ENCODE assay signal across 9 mouse cellular contexts in the genomic region with DNA sequence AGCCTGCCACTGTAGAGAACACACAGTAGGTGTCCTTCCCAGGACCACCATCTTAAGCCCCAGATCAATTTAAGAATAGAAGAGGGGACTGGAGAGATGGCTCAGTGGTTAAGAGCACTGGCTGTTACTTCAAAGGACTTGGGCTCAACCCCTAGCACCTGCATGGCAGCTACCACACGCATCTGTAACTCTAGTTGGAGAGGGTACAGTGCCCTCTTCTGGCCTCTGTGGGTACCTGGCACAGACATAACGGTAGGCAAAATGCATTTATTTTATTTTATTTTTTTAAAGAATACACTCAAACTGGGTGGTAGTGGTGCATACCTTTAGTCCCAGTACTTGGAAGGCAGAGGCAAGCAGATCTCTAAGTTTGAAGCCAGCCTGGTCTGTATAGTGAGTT.
DNase-seq lines count a peak whose midpoint lies in the region; ATAC-seq and TF ChIP-seq lines count a peak whose summit lies in the region.
"Had no signal": no experiment of that assay in that cellular context is flagged by ENCODE, and none has a peak within 500 bp of the region (broad histone marks: within the 10 kb centered on the region; RNA-seq: fewer than 3 reads in every experiment).

No protein-coding gene starts in this region.

- 35% methylated on average over 2 of the region's 2 CpGs for WGBS in hindbrain, embryonic 13.5 days

- no peak overlapping the region for H3K4me2 ChIP-seq in hindbrain, embryonic 13.5 days
- H3K4me2 ChIP-seq: heart, embryonic 15.5 days; stomach, embryonic 15.5 days had no signal

- peak; percentile 39 for DNase-seq in kidney, adult 9 months
- DNase-seq in kidney, postnatal 14 days: no peak
- peak; percentile 72 for DNase-seq in CD4-positive, CD25-positive, alpha-beta regulatory T cell, adult 2 months (ENCODE audit: low read depth, low spot score)
- DNase-seq in Patski (ENCODE audit: low read depth, low spot score): no peak
- DNase-seq in kidney, postnatal 10 days: peak; percentile 35
- no peak for DNase-seq in urinary bladder, adult 2 months (ENCODE audit: low spot score)

- H3K9ac ChIP-seq in hindbrain, embryonic 13.5 days: no peak overlapping the region
- H3K9ac ChIP-seq: heart, embryonic 15.5 days; stomach, embryonic 15.5 days had no signal

- H3K27ac ChIP-seq in hindbrain, embryonic 13.5 days: no peak overlapping the region
- H3K27ac ChIP-seq: heart, embryonic 15.5 days; stomach, embryonic 15.5 days had no signal

- no peaks in the 10 kb centered on the region for H3K27me3 ChIP-seq in Patski
- 0 out of 2 replicates have a peak, but pooled peaks cover 8% of the 10 kb centered on the region for H3K27me3 ChIP-seq in hindbrain, embryonic 13.5 days

- TF ChIP-seq CTCF in Patski (IDR thresholded peaks at IDR 0.05): peak; percentile 65

- in situ Hi-C loops in Patski (cut with MboI; ENCODE audit: low pct_unique_long_range_greater_than_20kb): loop anchor here (5.0 kb wide), 1 partner anchor 243 kb away; no protein-coding TSS in a partner anchor

- no peak for ATAC-seq in Patski
- ATAC-seq in hindbrain, embryonic 13.5 days (ENCODE audit: low FRiP score): no peak

- no peaks in the 10 kb centered on the region for H3K36me3 ChIP-seq in hindbrain, embryonic 13.5 days
- H3K36me3 ChIP-seq: heart, embryonic 15.5 days; stomach, embryonic 15.5 days had no signal

- CTCF ChIA-PET in Patski (lab: Charles Lee): interaction anchor here (0.9 to 1.2 kb wide), 3 partner anchors 180 to 252 kb away, joined by 3 to 5 read pairs (median 3); no protein-coding TSS in a partner anchor

- H3K4me3 ChIP-seq in hindbrain, embryonic 13.5 days: no peak overlapping the region
- H3K4me3 ChIP-seq: heart, embryonic 15.5 days; stomach, embryonic 15.5 days had no signal

- POLR2A ChIA-PET in Patski (lab: Charles Lee): no interaction called here

- no peaks in the 10 kb centered on the region for H3K9me3 ChIP-seq in hindbrain, embryonic 13.5 days
- H3K9me3 ChIP-seq: heart, embryonic 15.5 days; stomach, embryonic 15.5 days had no signal

- 0 out of 2 replicates have a peak, but pooled peaks cover 2% of the 10 kb centered on the region for H3K4me1 ChIP-seq in hindbrain, embryonic 13.5 days (replicated peaks)

Comparison
In these comparisons a context has a peak if more than half of its experiments do, and no peak if none do; other contexts are left out.
1. DNase-seq: peak in kidney, adult 9 months (single experiment), CD4-positive, CD25-positive, alpha-beta regulatory T cell, adult 2 months (single experiment) and kidney, postnatal 10 days (single experiment); none in kidney, postnatal 14 days (single experiment), Patski (single experiment) and urinary bladder, adult 2 months (single experiment).